Mouse (Mus musculus): ENCODE results near the gene Hist1h3c.
A peak's percentile ranks its signal among the peaks of the same experiment; 100 is the strongest.
"Not testable (repeated sequence)": the region's sequence is repeated elsewhere in the genome, so short reads cannot be mapped to it uniquely, and the experiment has no call there.

Gene Hist1h3c

DNA sequence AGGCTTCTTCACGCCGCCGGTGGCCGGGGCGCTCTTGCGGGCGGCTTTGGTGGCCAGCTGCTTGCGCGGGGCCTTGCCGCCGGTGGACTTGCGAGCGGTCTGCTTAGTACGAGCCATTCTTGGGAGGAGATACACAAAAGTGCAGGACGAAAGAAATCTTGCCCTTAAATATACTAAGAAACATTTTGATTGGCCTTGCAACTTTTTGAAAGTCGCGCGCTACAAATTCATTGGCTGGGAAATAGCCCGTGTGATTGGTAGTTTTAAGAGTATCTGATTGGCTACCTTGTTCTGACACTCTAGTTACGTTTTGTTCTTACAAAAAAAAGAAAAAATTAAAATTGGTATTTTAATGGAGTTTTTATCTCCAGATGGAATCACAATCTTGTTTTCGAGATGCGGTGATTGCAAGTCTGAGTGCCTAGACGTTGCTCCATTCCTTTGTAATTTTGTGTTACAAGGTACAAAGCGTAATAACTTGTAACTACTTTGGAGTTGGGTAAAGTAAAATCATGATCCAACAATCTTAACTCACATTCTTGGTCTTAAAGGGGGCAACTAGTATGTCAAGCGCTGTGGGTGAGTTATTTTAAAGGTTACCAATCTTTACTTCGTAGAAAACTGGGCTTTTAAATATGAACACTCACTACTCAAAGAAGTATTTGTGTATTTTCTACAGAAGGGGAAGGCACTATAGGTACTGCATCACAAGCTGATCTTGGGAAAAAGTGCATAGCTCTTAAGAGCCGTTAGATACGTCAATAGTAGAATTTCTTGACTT, at the start of gene Hist1h3c:
Gene Hist1h3c, minus strand, starts transcription at position 222 of the 781 bp plus-strand sequence.
- peak; percentile 92 for DNase-seq (ENCODE audit: low read depth)

DNA sequence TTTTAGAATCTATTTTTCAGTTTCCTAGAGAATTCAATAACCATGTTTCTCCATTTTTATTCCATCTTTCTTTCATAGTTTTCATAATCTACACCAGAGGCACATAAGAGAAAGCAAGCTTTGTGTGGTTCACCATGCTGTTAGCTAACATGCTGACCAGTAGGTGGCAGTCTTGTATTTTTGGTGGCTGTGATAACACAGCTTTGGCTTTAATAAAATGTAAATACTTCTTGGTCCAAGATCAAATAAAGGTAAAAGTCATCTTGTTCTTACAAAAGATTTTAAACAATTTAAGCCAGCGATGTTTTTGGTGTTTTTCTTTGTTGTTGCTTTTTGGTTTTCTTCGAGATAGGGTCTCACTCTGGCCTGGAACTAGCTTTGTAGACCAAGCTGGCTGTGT, 47.1 kb upstream of the Hist1h3c start:
- peak; percentile 53 for DNase-seq (ENCODE audit: low read depth)

DNA sequence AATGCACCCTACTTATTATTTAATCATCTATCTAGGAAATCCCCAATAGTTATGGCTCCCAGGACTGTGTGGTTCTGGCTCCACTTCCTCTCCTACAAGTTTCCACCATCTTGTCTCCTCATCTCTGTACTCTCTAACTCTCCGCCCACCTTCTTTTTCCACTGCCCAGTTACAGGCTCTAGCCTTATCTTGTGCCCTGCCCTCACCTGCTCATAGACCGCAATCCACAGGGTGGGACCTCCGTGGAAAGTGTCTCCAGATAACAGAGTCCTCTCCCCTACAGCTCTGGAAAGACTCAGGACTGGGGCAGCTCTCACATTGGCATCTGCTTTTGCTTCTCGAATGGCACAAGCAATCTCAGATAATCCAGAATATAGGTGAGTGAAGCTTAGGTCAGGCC, 33.6 kb upstream of the Hist1h3c start:
- DNase-seq (ENCODE audit: low read depth) = no peak

DNA sequence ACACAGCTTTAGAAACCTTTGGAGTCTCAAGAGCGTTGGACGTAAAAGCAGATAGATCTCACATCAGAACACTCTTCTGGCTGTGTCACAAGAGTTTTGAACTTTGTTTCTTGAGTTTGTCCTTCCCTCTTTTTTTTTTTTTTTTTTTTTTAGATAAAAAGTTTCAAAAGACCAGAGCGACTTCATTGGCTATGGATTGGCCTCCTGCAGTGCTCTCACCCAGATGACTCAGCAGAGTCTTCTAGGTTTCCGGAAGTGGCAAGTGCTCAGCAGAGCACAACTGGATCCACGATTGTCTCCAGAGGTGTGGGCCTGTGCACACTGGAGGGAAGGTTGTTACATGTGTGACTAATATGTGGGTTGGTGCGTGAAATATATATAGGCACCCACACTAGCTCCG, 32.9 kb upstream of the Hist1h3c start:
- DNase-seq (ENCODE audit: low read depth) = no peak

DNA sequence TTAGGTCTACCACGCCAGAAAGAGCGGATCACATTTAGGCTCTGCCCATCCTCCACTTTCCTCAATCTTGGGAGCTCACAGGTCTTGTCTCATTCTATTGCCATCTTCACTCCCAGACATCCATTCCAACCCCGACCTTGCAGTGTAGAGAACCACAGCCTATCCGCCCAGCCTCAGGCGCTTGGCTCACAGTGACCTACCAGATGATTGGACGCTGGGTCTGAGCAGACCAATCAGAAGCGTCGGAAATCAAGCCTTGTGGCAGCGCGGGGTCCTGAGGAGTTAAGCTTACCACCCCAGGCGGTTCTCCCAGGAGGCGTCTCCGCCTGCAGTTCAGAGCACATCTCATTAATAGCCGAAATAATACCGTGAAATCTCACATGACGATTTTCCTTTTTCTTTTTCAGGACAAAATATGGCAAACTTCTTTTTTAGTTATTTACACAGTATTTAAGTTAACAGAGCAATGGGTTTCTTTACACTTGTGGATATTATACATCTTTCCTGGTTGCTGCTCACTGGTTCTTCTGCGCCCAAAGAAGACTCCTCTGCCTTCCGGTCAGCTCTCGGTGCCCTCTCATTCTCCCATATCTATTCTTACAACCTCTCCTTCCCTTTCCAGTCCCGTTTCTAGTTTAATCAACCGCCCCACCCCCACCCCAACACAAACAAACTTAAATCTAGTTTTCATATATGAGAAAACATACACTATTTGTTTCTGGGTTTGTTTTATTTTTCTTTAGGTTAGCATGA, 27.3 kb upstream of the Hist1h3c start:
- DNase-seq (ENCODE audit: low read depth) = no peak

DNA sequence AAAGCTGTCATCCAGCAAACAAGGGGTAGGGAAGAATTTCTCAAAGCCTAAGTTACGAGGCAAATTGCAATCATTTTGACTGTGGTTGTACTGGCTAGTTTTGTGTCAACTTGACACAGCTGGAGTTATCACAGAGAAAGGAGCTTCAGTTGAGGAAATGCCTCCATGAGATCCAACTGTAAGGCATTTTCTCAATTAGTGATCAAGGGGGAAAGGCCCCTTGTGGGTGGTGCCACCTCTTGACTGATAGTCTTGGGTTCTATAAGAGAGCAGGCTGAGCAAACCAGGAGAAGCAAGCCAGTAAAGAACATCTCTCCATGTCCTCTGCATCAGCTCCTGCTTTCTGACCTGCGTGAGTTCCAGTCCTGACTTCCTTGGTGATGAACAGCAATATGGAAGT, 24.2 kb upstream of the Hist1h3c start, which contains the start of gene Trim38:
Gene Trim38, plus strand, starts transcription at position 301 of the 400 bp plus-strand sequence.
- not testable (repeated sequence) for DNase-seq (ENCODE audit: low read depth)

DNA sequence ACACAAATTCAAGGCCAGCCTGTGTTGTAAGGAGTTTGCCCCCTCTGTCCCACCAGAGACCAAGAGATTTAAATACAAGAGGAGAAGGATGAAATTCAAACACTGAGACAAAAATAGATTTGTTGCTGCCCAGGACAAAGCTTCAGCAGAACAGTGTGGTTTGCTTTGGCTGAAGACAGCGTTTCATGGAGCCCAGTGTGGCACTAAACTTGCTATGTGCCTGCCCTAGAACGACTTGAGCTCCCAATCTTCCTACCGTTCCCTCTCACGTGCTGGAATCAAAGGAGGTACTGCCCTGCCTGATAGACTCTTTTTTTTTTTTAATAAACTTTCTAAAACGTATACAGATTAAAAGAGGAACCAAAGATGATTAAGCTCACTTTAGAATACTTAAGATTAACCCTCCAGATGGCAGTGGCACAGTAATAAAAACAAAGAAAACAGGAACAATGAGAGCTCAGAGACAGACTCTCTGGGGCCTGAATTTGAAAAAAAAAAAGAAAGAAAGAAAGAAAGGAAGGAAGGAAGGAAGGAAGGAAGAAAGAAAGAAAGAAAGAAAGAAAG, 23.5 kb upstream of the Hist1h3c start:
- DNase-seq (ENCODE audit: low read depth) = no peak

DNA sequence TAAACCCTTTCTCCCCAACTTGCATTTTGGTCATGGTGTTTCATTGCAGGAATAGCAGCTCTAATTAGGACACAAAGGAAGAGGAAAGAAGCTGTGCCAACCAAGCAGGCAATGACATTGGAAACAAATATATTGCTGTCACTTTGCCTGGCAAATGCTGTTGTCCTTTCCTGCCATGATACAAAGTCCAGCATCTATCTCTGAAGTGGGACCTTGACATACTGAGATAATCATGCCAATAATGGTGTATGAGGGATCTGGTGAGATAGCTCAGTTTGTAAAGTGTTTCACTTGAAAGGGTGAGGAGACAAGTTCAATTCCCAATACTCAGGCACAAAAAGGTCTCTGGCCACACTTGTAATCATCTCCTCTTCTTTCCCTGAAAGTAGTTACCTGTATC, 21.4 kb upstream of the Hist1h3c start:
- DNase-seq (ENCODE audit: low read depth) = no peak

DNA sequence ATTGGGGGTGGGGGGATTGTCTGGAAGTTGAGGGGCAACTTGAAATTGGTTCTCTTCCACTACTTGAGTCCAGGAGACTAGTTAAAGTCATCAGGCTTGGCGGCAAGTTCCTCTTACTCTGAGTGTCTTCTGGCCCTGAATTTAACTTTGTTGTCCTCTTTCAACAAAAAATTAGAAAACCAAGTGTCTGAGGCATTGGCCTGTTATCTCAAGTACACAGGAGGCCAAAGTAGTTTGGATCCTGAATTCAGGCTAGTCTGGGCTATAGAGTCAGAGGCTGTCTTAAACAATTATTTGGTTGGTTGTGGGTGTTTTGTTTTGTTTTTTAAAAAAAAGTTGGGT, 19.7 kb upstream of the Hist1h3c start:
- no peak for DNase-seq (ENCODE audit: low read depth)

DNA sequence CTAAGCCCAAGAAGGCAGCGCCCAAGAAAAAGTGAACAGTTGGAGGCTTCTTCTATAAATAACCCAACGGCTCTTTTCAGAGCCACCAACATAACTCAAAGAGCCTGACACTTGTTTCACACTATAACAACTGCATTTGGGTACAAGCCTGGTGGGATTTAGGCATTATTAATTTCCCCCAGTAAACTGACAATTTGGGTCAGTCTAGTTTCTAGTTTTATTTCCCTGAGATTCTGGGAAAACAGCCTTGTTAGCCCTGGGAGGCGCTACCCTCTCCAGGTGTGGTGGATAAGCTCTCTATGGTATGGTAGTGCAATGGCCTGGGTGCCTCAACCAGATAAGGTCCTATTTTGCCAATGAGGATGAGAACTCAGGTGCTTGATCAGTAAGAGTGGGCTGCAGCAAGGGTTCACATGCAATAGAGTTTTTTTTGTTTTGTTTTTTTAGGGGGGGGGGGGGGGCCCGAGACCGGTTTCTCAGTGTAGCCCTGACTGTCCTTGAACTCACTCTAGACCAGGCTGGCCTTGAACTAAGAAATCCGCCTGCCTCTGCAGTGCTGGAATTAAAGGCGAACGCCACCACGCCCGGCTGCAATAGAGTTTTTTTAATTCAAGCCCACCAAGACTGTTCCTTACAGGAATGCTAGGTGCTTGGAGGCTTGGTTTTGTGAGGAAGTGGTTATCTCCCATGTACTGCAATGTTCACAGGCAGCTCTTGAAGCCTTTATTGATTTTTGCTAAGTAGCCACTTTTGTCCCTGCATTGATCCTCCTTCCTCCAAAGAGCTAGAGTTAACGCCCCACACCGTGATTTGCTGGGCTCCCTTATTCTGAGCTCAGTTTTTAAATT, 19.1 kb upstream of the Hist1h3c start:
- DNase-seq (ENCODE audit: low read depth) = no peak

DNA sequence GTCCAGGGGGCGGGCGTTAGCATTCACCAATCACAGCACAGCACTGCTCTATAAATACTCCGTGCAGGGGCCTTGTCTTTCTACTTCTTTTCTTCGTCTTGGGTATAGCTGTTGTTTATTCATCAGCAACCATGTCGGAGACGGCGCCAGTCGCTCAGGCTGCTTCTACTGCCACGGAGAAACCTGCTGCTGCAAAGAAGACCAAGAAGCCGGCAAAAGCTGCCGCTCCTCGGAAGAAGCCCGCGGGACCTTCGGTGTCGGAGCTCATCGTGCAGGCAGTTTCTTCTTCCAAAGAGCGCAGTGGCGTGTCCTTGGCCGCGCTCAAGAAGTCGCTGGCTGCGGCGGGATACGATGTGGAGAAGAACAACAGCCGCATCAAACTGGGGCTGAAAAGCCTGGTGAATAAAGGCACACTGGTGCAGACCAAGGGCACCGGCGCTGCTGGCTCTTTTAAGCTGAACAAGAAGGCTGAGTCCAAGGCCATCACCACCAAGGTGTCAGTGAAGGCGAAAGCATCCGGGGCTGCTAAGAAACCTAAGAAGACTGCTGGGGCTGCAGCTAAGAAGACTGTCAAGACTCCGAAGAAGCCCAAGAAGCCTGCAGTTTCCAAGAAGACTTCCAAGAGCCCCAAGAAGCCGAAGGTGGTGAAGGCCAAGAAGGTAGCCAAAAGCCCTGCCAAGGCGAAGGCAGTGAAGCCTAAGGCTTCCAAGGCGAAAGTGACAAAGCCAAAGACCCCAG, 18.4 kb upstream of the Hist1h3c start, which contains the start of gene Hist1h1a:
Gene Hist1h1a, plus strand, starts transcription at position 81 of the 738 bp plus-strand sequence.
- peak; percentile 86 for DNase-seq (ENCODE audit: low read depth)

DNA sequence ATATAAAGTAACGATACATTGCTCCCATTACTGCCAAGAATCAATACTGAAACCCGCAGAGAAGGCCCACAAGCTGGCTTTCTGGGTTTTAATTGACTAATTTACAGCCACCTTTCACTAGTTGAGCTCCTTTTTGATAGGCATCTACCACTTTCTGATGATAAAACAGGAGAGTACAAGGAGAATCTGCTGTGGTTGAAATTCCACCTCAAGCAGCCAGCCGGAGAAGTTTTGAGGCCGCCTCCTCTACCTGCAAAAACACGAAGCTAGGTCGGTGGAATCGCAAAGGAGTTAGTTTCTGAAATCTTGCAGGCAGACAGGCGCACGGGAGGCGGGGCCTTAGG, 17.8 kb upstream of the Hist1h3c start:
- no peak for DNase-seq (ENCODE audit: low read depth)

DNA sequence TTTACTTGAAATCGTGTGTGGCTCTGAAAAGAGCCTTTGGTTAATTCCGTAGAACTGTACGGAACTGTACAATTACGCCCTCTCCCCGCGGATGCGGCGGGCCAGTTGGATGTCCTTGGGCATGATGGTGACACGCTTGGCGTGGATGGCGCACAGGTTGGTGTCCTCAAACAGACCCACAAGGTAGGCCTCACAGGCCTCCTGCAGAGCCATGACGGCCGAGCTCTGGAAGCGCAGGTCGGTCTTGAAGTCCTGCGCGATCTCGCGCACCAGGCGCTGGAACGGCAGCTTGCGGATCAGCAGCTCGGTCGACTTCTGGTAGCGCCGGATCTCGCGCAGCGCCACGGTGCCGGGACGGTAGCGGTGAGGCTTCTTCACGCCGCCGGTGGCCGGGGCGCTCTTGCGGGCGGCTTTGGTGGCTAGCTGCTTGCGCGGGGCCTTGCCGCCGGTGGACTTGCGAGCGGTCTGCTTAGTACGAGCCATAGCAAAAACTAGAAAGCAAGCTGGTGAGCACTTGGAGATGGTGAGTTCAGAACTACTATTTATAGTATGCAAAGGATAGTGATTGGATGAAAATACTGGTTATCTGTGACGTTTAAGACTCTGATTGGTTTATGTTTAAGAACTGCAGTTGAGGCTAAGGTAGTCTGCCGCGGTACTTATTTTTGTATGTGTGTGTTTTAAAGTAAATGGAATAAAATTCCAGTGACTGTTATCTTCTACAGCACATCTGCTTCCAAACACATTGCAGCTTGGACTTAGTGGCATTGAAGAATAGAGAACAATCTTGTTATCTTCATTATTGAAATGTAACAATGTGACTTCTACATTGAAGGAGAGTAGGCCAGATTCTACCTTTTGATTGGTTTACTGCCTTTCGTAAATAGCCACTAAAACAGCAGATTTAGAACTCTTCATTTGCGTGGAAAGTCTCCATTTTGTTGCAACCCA, 16.7 kb upstream of the Hist1h3c start, which contains the start of gene Hist1h3a:
Gene Hist1h3a, minus strand, starts transcription at position 516 of the 951 bp plus-strand sequence.
- peak; percentile 84 for DNase-seq (ENCODE audit: low read depth)

DNA sequence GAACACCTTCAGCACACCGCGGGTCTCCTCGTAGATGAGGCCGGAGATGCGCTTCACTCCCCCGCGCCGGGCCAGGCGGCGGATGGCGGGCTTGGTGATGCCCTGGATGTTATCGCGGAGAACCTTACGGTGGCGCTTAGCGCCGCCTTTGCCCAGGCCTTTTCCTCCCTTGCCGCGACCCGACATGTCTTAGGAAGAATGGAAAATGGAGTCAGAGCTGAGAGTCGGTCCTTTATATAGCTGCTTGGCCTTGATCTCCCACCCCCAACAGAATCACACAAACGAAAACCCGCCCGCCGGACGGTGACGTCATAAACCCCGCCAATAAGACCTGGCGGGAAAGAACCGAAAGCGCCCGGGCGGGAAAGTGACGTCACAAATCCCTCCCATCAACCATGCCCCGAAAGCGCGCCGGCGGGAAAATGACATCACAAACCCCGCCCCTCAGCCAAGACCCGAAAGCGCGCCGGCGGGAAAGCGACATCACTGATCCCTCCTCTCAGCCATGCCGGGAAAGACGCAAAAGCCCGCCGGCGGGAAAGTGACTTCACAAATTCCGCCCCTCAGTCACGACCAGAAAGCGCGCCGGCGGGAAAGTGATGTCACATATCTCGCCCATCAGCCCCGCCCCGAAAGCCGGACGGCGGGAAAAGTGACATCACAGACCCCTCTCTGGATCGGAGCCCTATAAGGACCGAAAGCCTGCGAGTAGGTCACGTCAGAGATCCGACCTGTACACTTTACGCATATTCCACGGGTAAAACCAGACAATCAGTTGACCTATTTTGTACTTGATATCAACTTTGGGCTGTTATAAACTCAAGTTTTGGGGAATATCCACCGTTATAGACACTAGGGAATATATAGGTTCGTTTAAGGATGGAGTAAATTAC, 15.8 kb upstream of the Hist1h3c start, which contains the start of gene Hist1h4a:
Gene Hist1h4a, minus strand, starts transcription at position 259 of the 893 bp plus-strand sequence.
- DNase-seq (ENCODE audit: low read depth) = peak; percentile 99

DNA sequence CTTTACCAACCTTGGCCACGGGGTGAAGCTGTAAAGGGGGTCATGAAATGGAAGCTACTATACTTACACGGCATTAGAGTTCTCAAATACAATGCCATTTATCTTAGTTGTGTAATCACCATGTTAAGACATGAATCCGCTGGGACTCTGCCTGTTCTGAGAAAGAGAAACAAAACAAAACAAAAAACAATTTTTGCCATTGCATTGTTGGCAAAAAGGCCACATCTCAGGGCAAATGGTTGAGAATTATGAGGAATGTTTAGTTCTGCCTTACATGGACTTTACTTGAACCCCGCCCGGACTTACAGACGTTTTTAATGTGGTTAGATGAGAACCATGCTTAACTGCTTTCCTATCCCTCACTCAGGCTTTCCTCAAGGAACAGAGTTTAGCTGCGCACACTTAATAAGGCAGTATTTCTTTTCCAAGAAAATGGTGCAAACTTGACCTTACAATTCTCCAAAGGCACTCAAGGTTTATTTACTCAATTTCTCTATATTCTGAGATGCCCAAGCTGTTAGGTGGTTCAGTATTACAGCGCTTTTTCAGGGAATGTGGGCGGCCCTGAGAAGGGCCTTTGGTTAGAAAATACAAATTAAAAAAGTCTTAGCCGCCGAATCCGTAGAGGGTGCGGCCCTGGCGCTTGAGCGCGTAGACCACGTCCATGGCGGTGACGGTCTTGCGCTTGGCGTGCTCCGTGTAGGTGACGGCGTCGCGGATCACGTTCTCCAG, 15.0 kb upstream of the Hist1h3c start:
- DNase-seq (ENCODE audit: low read depth) = no peak

DNA sequence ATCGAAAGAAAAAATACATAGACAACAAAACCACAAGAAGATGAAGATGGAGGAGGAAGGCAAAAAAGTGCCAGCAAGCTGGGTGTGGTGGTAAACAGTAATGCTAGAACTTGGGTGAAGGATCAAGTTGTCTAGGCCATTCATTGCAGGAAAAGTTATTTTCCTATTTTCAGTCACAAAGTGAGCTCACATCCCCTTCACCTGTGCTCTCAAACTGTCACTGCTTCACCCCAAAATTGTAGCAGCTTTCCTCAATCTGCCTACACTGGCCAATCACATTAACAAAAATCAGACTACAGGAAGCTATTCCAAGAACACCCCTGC, 14.5 kb upstream of the Hist1h3c start:
- no peak for DNase-seq (ENCODE audit: low read depth)

DNA sequence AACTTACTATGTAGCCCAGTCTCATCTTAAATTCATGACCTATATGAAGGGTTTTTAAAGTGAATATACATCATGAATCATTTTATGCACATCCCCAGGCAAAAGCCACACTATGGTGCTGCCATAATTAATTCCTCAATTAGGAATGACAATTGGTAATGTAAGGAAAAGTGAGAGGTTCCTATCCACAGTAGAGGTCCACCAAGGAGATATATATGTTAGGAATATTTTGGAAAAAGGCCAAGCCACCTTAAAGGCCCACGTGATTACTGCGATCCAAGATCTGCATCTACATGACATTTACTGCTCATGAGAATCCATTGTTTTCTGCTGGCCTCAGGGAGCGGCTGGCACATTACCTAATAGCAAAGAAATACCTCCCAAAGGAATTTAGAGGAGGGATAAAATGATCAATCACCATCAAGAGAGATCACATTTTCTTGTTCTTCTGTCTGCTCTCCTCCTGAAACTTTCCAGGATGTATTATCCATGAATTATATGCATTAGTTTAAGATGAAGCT, 13.9 kb upstream of the Hist1h3c start:
- no peak for DNase-seq (ENCODE audit: low read depth)

DNA sequence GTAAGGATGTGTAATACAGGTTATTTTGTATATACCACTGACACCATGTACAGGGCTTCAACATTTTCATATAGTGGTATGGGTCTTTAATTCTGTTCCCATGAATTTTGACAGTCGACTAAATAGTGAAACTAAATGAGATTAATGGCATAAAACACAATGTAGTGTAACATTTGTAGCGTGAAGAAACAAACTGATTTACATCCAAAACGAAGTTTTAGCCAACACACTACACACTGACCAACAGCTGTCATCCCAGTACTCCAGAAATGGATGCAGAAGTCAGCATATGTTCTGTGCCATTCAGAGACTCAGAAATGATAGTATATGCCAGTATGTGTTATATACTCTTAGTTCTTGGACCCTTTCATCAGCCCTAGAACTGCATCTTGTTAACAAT, 12.5 kb upstream of the Hist1h3c start:
- DNase-seq (ENCODE audit: low read depth) = no peak
